Mouse (Mus musculus) small intestine, adult 2 months (tissue): ENCODE measurements around the gene Trem1. TPM values are rescaled to one million over a fixed set of nuclear protein-coding genes. Genes with fewer than 3 reads are reported as not detected.

Source experiments
- H3K27ac ChIP-seq: fragments of 200-500 bp; 2 replicates; pipeline ENCODE4 v1.5.1; 2012; ENCODE audit warnings: low read depth, low read length, control low read depth, inconsistent platforms; ENCODE audit not compliant: insufficient read depth
- H3K27me3 ChIP-seq: fragments of 200-500 bp; 2 replicates; pipeline ENCODE4 v1.6.1; 2012; ENCODE audit warnings: mild to moderate bottlenecking, moderate library complexity, low read length, inconsistent platforms; ENCODE audit not compliant: control insufficient read depth, insufficient read depth
- H3K36me3 ChIP-seq: fragments of 200-500 bp; 2 replicates; pipeline ENCODE4 v1.6.1; 2012; ENCODE audit warnings: mild to moderate bottlenecking, low read length, control low read depth, inconsistent platforms; ENCODE audit not compliant: control insufficient read depth, insufficient read depth
- H3K4me1 ChIP-seq: fragments of 200-500 bp; 2 replicates; pipeline ENCODE4 v1.6.1; 2012; ENCODE audit warnings: low read length, inconsistent platforms, mixed read lengths; ENCODE audit not compliant: control insufficient read depth, insufficient read depth, insufficient read length
- H3K4me3 ChIP-seq: fragments of 200-500 bp; 2 replicates; pipeline ENCODE4 v1.5.1; 2012; ENCODE audit warnings: low read depth, mild to moderate bottlenecking, control low read depth, inconsistent platforms, low read length, moderate library complexity
- CTCF ChIP-seq: fragments of 200-500 bp; IDR thresholded peaks from 2 replicates; pipeline ENCODE4 v1.5.1; 2012; ENCODE audit warnings: low read depth, mild to moderate bottlenecking, control low read depth, inconsistent platforms, low read length, moderate library complexity, mixed read lengths; ENCODE audit not compliant: insufficient replicate concordance, insufficient read length; ENCODE audit errors: extremely low read depth
- POLR2A ChIP-seq: fragments of 200-500 bp; IDR thresholded peaks from 2 replicates; pipeline ENCODE4 v1.6.1; 2012; ENCODE audit warnings: low read depth, mild to moderate bottlenecking, control low read depth, inconsistent platforms, low read length, moderate library complexity
- WGBS: fragments of 180-500 bp; shearing (Covaris S2); methylation state at CpG from one replicate; pipeline ENCODE4 v1.1.7; 2018; 5-methylcytosine and 5-hydroxymethylcytosine counted together
- polyA plus RNA-seq: library from polyadenylated mRNA; depleted of rRNA; stranded (reverse); fragments of >200 nt; gene quantifications from 2 replicates; pipeline ENCODE4 v1.2.3, GENCODE M21; 2012; rRNA removed

Gene Trem1
- polyA plus RNA-seq = 0.11 and 0.19 TPM in 2 replicates

- 76% methylated on average over 6 of the region's 6 CpGs for WGBS
- H3K4me3 ChIP-seq = no peak within 1 kb of the TSS
- no peaks in the 10 kb centered on the region for H3K36me3 ChIP-seq
- no peak for TF ChIP-seq CTCF
- no peak for TF ChIP-seq POLR2A
- H3K27ac ChIP-seq = no peak within 1 kb of the TSS
- no peaks in the 10 kb centered on the region for H3K4me1 ChIP-seq
- H3K27me3 ChIP-seq = no peaks in the 10 kb centered on the region
Observed at GRCm38 (mm10) chr17:48232518-48232917, at the start of gene Trem1. Gene Trem1, plus strand, starts transcription at chr17:48232768.

GRCm38 (mm10) chr17:48185252-48185651 is 47.3 kb upstream of the Trem1 start:
- Histone ChIP-seq H3K27me3 (no peaks in the 10 kb centered on the region), H3K27ac (no peak overlapping the region), H3K4me3 (no peak overlapping the region), H3K36me3 (no peaks in the 10 kb centered on the region), H3K4me1 (no peaks in the 10 kb centered on the region)
- TF ChIP-seq CTCF (no peak), POLR2A (no peak)
- WGBS = 20% methylated on average over 5 of the region's 5 CpGs

DNA sequence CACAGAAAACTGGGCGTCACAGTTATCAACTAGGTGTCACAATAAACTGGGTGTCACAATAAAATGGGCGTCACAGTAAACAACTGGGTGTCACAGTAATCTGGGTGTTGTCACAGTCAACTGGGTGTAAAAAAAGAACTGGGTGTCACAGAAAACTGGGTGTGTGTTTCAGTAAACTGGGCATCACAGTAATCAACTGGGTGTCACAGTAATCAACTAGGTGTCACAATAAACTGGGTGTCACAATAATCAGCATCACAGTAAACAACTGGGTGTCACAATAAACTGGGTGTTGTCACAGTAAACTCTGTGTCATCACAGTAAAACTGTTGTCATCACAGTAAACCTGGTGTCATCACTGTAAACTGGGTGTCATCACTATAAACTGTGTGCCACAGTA is 40.2 kb upstream of the Trem1 start:
- Histone ChIP-seq H3K4me3 (no peak overlapping the region), H3K27me3 (no peaks in the 10 kb centered on the region), H3K27ac (no peak overlapping the region), H3K36me3 (no peaks in the 10 kb centered on the region), H3K4me1 (no peaks in the 10 kb centered on the region)
- WGBS = 65% methylated on average over 2 of the region's 2 CpGs
- TF ChIP-seq CTCF = no peak
- no peak for TF ChIP-seq POLR2A

DNA sequence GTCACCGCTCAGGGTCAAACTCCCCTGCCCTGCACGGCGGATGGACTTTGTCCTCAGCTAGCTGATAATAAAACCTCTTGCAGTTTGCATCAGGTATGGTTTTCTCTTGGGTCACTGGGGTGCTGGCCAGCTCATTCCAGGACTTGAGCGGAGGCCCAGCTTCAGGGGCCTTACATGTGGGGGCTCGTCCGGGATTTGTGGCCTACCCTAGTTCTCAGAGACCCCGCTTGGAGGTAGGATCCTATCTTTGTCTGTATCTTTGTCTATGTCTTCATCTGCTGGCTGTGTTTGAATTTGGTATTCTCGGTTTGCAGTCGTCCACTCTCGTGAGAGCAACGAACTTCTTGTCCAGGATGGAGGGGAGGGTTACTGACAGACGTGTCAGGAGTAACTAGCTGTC is 29.5 kb upstream of the Trem1 start:
- TF ChIP-seq POLR2A (no peak), CTCF (no peak)
- H3K27me3 ChIP-seq = no peaks in the 10 kb centered on the region
- 94% methylated on average over 12 of the region's 12 CpGs for WGBS
- H3K36me3 ChIP-seq = no peaks in the 10 kb centered on the region
- H3K4me1 ChIP-seq = no peaks in the 10 kb centered on the region
- H3K27ac ChIP-seq = no peak overlapping the region
- H3K4me3 ChIP-seq = no peak overlapping the region

DNA sequence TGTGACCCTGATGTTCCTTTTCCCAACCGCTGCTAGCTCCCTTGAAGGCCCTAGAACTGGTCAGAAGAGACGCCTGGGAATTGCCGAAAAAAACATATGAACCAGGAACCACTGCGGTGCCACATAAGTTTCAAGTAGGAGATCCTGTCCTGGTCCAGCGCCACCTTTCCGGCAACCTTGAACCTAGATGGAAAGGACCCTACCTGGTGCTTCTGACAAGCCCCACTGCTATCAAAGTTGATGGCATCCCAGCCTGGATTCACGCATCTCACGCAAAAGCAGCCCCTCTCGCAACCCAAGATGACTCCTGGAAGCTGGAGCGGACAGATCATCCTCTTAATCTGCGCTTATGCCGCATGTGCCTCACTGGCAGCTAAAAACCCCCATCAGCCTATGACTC is 20.0 kb upstream of the Trem1 start:
- Histone ChIP-seq H3K4me1 (no peaks in the 10 kb centered on the region), H3K27me3 (no peaks in the 10 kb centered on the region), H3K4me3 (no peak overlapping the region), H3K36me3 (no peaks in the 10 kb centered on the region), H3K27ac (no peak overlapping the region)
- WGBS = 95% methylated on average over 12 of the region's 12 CpGs
- TF ChIP-seq POLR2A (no peak), CTCF (no peak)

- 80% methylated on average over 5 of the region's 5 CpGs for WGBS
- H3K4me3 ChIP-seq = no peak overlapping the region
- TF ChIP-seq CTCF = no peak
- no peak for TF ChIP-seq POLR2A
- H3K36me3 ChIP-seq = no peaks in the 10 kb centered on the region
- no peaks in the 10 kb centered on the region for H3K4me1 ChIP-seq
- H3K27me3 ChIP-seq = no peaks in the 10 kb centered on the region
- no peak overlapping the region for H3K27ac ChIP-seq
Observed at GRCm38 (mm10) chr17:48213511-48213910, 19.1 kb upstream of the Trem1 start.

- H3K27ac ChIP-seq = no peak overlapping the region
- no peaks in the 10 kb centered on the region for H3K4me1 ChIP-seq
- no peak for TF ChIP-seq CTCF
- TF ChIP-seq POLR2A = no peak
- 73% methylated on average over 1 of the region's 1 CpGs for WGBS
- H3K36me3 ChIP-seq = no peaks in the 10 kb centered on the region
- H3K4me3 ChIP-seq = no peak overlapping the region
- H3K27me3 ChIP-seq = no peaks in the 10 kb centered on the region
Observed at GRCm38 (mm10) chr17:48215429-48215828, 17.1 kb upstream of the Trem1 start.

DNA sequence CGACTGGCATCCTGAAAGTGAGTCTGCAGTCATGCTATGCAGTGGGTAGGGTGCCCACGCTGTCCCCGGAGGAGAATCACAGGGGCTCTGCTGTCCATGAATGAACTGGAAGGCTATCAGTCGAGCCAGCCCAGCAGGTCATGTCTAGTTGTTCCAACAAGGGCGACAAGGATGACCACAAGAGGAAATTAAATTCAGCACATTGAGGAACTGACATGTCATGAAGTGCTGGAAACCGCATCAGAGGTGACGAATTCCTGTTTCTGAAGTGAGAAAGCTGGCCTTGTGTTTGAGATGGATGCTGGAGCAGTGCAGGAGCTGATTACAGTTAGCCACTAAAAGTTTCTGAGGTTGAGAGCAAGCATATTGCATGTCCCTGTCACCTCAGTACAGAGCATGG is 1.9 kb upstream of the Trem1 start:
- H3K4me1 ChIP-seq = no peaks in the 10 kb centered on the region
- no peaks in the 10 kb centered on the region for H3K27me3 ChIP-seq
- WGBS = 77% methylated on average over 7 of the region's 7 CpGs
- H3K27ac ChIP-seq = no peak overlapping the region
- TF ChIP-seq POLR2A = no peak
- no peak for TF ChIP-seq CTCF
- H3K4me3 ChIP-seq = no peak overlapping the region
- H3K36me3 ChIP-seq = no peaks in the 10 kb centered on the region

DNA sequence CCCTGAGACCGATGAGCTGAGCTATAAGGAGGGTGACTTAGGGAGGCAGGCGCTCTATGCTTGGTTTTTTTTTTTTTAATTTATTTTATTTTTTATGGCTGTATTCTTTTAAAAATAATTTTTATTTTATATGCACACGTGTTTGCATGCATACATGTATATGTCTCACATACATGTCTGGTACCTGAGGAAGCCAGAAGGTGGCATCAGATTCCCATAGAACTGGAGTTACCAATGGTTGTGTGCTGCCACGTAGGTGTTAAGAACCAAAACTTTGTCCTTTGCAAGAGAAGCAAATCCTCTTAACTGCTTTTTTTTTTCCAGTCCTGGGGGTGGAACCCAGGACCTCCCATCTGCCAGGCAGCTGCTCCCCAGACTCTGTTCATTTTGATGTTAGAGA is 1.2 kb downstream of the Trem1 start:
- TF ChIP-seq CTCF (no peak), POLR2A (no peak)
- no peaks in the 10 kb centered on the region for H3K36me3 ChIP-seq
- H3K4me3 ChIP-seq = no peak overlapping the region
- H3K27me3 ChIP-seq = no peaks in the 10 kb centered on the region
- WGBS = 91% methylated on average over 4 of the region's 4 CpGs
- H3K27ac ChIP-seq = no peak overlapping the region
- H3K4me1 ChIP-seq = no peaks in the 10 kb centered on the region
